Mouse (Mus musculus) heart, embryonic 10.5 days (tissue): Measurements from ENCODE around the gene Plb1. TPM values are rescaled to one million over a fixed set of nuclear protein-coding genes. Genes with fewer than 3 reads are reported as not detected.
A peak's percentile ranks its signal among the peaks of the same experiment; 100 is the strongest.

Experiments
- DNase-seq: peaks from one replicate; pipeline ENCODE4 v3.0.0-alpha.2; 2017; ENCODE audit warnings: low spot score
- H3K27ac ChIP-seq: fragments of 300-500 bp; sonication (generic); 2 replicates; pipeline ENCODE4 v1.5.1; 2016; ENCODE audit warnings: mild to moderate bottlenecking
- H3K27me3 ChIP-seq: fragments of 300-500 bp; sonication (generic); 2 replicates; pipeline ENCODE4 v1.6.1; 2016; ENCODE audit warnings: mild to moderate bottlenecking; ENCODE audit not compliant: poor library complexity, insufficient read depth, severe bottlenecking
- H3K36me3 ChIP-seq: fragments of 300-500 bp; sonication (generic); 2 replicates; pipeline ENCODE4 v1.6.1; 2016; ENCODE audit warnings: mild to moderate bottlenecking, moderate library complexity
- H3K4me1 ChIP-seq: fragments of 300-500 bp; sonication (generic); 2 replicates; pipeline ENCODE4 v1.6.1; 2016; ENCODE audit warnings: mild to moderate bottlenecking
- H3K4me3 ChIP-seq: fragments of 300-500 bp; sonication (generic); 2 replicates; pipeline ENCODE4 v1.5.1; 2016; ENCODE audit warnings: mild to moderate bottlenecking, moderate library complexity
- H3K9me3 ChIP-seq: fragments of 300-500 bp; sonication (generic); 2 replicates; pipeline ENCODE4 v1.6.1; 2016; ENCODE audit warnings: mild to moderate bottlenecking, moderate library complexity
- WGBS: fragments of 180-500 bp; shearing (Covaris S2); methylation state at CpG from one replicate; pipeline ENCODE4 v1.1.7; 2016; 5-methylcytosine and 5-hydroxymethylcytosine counted together
- polyA plus RNA-seq: library from polyadenylated mRNA; unstranded; fragments of >200 nt; fragmentation: Nextera tagmentation; extraction: Ambion mirVana; gene quantifications from 2 replicates; pipeline ENCODE4 v1.2.1, GENCODE M21; 2016

The Plb1 gene
- polyA plus RNA-seq, 1 experiment from 2014 or later = 1.2 TPM

GRCm38 (mm10) chr5:32272502-32272901 is 40.0 kb downstream of the Plb1 start:
- H3K9me3 ChIP-seq = no peaks in the 10 kb centered on the region
- H3K4me1 ChIP-seq = peaks cover 28% of the 10 kb centered on the region
- no peaks in the 10 kb centered on the region for H3K27me3 ChIP-seq
- no peaks in the 10 kb centered on the region for H3K36me3 ChIP-seq
- peak; percentile 87 for DNase-seq
- peak overlapping the region; percentile 74 for H3K27ac ChIP-seq
- H3K4me3 ChIP-seq = 0 out of 2 replicates have a peak overlapping the region, but pooled peaks have one; percentile 19
- WGBS = 11% methylated on average over 7 of the region's 7 CpGs

GRCm38 (mm10) chr5:32278000-32278694 is 45.6 kb downstream of the Plb1 start:
- Histone ChIP-seq H3K9me3 (no peaks in the 10 kb centered on the region), H3K27me3 (no peaks in the 10 kb centered on the region), H3K4me3 (no peak overlapping the region), H3K27ac (no peak overlapping the region), H3K4me1 (peaks cover 12% of the 10 kb centered on the region), H3K36me3 (no peaks in the 10 kb centered on the region)
- DNase-seq = no peak
- WGBS = 61% methylated on average over 5 of the region's 5 CpGs

GRCm38 (mm10) chr5:32280066-32280465 is 47.6 kb downstream of the Plb1 start:
- H3K4me3 ChIP-seq = no peak overlapping the region
- no peaks in the 10 kb centered on the region for H3K9me3 ChIP-seq
- H3K27ac ChIP-seq = no peak overlapping the region
- H3K36me3 ChIP-seq = no peaks in the 10 kb centered on the region
- no peaks in the 10 kb centered on the region for H3K27me3 ChIP-seq
- WGBS = 69% methylated on average over 3 of the region's 3 CpGs
- peaks cover 14% of the 10 kb centered on the region for H3K4me1 ChIP-seq
- DNase-seq = no peak

- no peak for DNase-seq
- no peaks in the 10 kb centered on the region for H3K36me3 ChIP-seq
- no peak overlapping the region for H3K27ac ChIP-seq
- H3K4me3 ChIP-seq = no peak overlapping the region
- no peaks in the 10 kb centered on the region for H3K27me3 ChIP-seq
- 69% methylated on average over 4 of the region's 4 CpGs for whole genome bisulfite sequencing
- no peaks in the 10 kb centered on the region for H3K9me3 ChIP-seq
- H3K4me1 ChIP-seq = peaks cover 14% of the 10 kb centered on the region
Measured at GRCm38 (mm10) chr5:32282345-32282744, 49.8 kb downstream of the Plb1 start.

- no peaks in the 10 kb centered on the region for H3K36me3 ChIP-seq
- no peak for DNase-seq
- H3K4me3 ChIP-seq = no peak overlapping the region
- no peak overlapping the region for H3K27ac ChIP-seq
- no peaks in the 10 kb centered on the region for H3K27me3 ChIP-seq
- 76% methylated on average over 2 of the region's 2 CpGs for WGBS
- H3K9me3 ChIP-seq = no peaks in the 10 kb centered on the region
- peaks cover 14% of the 10 kb centered on the region for H3K4me1 ChIP-seq
Measured at GRCm38 (mm10) chr5:32283457-32283856, 50.9 kb downstream of the Plb1 start.

GRCm38 (mm10) chr5:32286315-32286714 is 53.8 kb downstream of the Plb1 start:
- no peak overlapping the region for H3K27ac ChIP-seq

GRCm38 (mm10) chr5:32288021-32288420 is 55.5 kb downstream of the Plb1 start:
- no peak overlapping the region for H3K27ac ChIP-seq
- no peaks in the 10 kb centered on the region for H3K27me3 ChIP-seq
- H3K36me3 ChIP-seq = no peaks in the 10 kb centered on the region
- no peaks in the 10 kb centered on the region for H3K9me3 ChIP-seq
- peaks cover 10% of the 10 kb centered on the region; the same call in 1 of the 2 replicates for H3K4me1 ChIP-seq
- no peak overlapping the region for H3K4me3 ChIP-seq
- no peak for DNase-seq

More at GRCm38 (mm10) chr5:32286315-32286714, 53.8 kb downstream of the Plb1 start:
- H3K4me1 ChIP-seq = peaks cover 10% of the 10 kb centered on the region; the same call in 1 of the 2 replicates
- no peaks in the 10 kb centered on the region for H3K27me3 ChIP-seq
- H3K9me3 ChIP-seq = no peaks in the 10 kb centered on the region
- H3K36me3 ChIP-seq = no peaks in the 10 kb centered on the region
- no peak overlapping the region for H3K4me3 ChIP-seq
- no peak for DNase-seq
- WGBS = 74% methylated on average over 4 of the region's 4 CpGs

GRCm38 (mm10) chr5:32291316-32291715 is 58.8 kb downstream of the Plb1 start:
- Histone ChIP-seq H3K4me3 (no peak overlapping the region), H3K9me3 (no peaks in the 10 kb centered on the region), H3K4me1 (peaks cover 5% of the 10 kb centered on the region; the same call in 1 of the 2 replicates), H3K36me3 (no peaks in the 10 kb centered on the region), H3K27ac (no peak overlapping the region), H3K27me3 (no peaks in the 10 kb centered on the region)
- WGBS = 52% methylated on average over 2 of the region's 2 CpGs
- no peak for DNase-seq

- Histone ChIP-seq H3K27ac (peak overlapping the region; percentile 24; the same call in 1 of the 2 replicates), H3K9me3 (no peaks in the 10 kb centered on the region)
- 12% methylated on average over 23 of the region's 23 CpGs for WGBS
Measured at GRCm38 (mm10) chr5:32302991-32303921, 70.7 kb downstream of the Plb1 start.

GRCm38 (mm10) chr5:32307106-32307505 is 74.6 kb downstream of the Plb1 start:
- H3K27me3 ChIP-seq = no peaks in the 10 kb centered on the region
- WGBS = 62% methylated on average over 2 of the region's 2 CpGs
- DNase-seq = no peak
- peaks cover 22% of the 10 kb centered on the region for H3K4me1 ChIP-seq
- no peaks in the 10 kb centered on the region for H3K36me3 ChIP-seq
- H3K9me3 ChIP-seq = no peaks in the 10 kb centered on the region
- H3K4me3 ChIP-seq = no peak overlapping the region
- peak overlapping the region; percentile 33; the same call in 1 of the 2 replicates for H3K27ac ChIP-seq

More at GRCm38 (mm10) chr5:32302991-32303921, 70.7 kb downstream of the Plb1 start:
- peak; percentile 80 for DNase-seq
- H3K4me3 ChIP-seq = peak overlapping the region; percentile 48
- H3K36me3 ChIP-seq = no peaks in the 10 kb centered on the region
- H3K4me1 ChIP-seq = peaks cover 13% of the 10 kb centered on the region; the same call in 1 of the 2 replicates
- no peaks in the 10 kb centered on the region for H3K27me3 ChIP-seq

- 81% methylated on average over 4 of the region's 4 CpGs for WGBS
- H3K27ac ChIP-seq = no peak overlapping the region
Measured at GRCm38 (mm10) chr5:32308647-32309046, 76.1 kb downstream of the Plb1 start.

GRCm38 (mm10) chr5:32309714-32310113 is 77.2 kb downstream of the Plb1 start:
- Histone ChIP-seq H3K9me3 (no peaks in the 10 kb centered on the region), H3K27ac (no peak overlapping the region), H3K4me3 (no peak overlapping the region), H3K36me3 (no peaks in the 10 kb centered on the region), H3K4me1 (peaks cover 28% of the 10 kb centered on the region), H3K27me3 (no peaks in the 10 kb centered on the region)
- DNase-seq = no peak
- WGBS = 65% methylated on average over 1 of the region's 1 CpGs

More at GRCm38 (mm10) chr5:32308647-32309046, 76.1 kb downstream of the Plb1 start:
- peaks cover 19% of the 10 kb centered on the region for H3K4me1 ChIP-seq
- no peaks in the 10 kb centered on the region for H3K9me3 ChIP-seq
- H3K27me3 ChIP-seq = no peaks in the 10 kb centered on the region
- no peak overlapping the region for H3K4me3 ChIP-seq
- no peaks in the 10 kb centered on the region for H3K36me3 ChIP-seq
- no peak for DNase-seq

GRCm38 (mm10) chr5:32310802-32311201 is 78.3 kb downstream of the Plb1 start:
- Histone ChIP-seq H3K4me3 (no peak overlapping the region), H3K27me3 (no peaks in the 10 kb centered on the region), H3K36me3 (no peaks in the 10 kb centered on the region), H3K4me1 (peaks cover 34% of the 10 kb centered on the region), H3K27ac (no peak overlapping the region), H3K9me3 (no peaks in the 10 kb centered on the region)
- no peak for DNase-seq
- 62% methylated on average over 5 of the region's 5 CpGs for WGBS
